Mouse (Mus musculus): ENCODE measurements at regions not wholly inside any gene's neighbourhood (a gene's known extent, or its start where the extent isn't known, plus 50 kb on each side); places are given as distances from the start of the nearest gene placed in this dataset.

DNA sequence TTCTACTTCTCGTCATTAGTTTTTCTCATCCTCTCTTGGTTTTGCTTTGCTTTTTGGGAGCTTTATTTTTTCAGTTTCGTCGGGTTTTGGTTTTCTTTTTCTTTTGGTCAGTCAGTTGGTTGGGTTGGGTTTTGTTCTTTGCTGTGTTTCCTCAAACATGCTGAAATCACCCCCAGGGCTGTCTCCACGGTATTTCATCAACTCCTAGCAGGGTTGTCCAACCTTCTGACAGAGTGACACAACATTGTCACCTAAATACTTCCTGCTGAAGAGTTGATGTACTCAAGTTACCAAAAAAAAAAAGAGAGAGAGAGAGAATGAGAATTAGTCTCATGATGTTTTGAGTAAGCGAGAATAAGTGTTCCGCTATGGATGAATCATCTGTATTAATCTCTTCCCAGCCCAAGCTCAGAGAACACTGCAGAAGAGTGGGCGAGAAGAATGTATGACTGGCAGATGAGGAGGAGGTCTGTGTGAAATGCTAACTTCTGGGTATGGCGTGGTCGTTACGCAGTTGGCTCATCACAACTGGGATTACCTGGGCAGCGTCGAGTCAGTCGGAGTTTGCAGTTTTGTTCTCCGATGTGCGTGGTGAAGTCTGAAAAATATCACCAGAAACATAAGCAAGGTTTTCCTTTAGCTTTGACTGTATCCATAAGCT lies 130.5 kb upstream of the Pmfbp1 start:
- ATAC-seq (ENCODE audit: insufficient number of reproducible peaks, insufficient read depth, low FRiP score, low TSS enrichment, low read depth): no peak
- Histone ChIP-seq H3K27ac (no peak overlapping the region), H3K4me3 (no peak overlapping the region), H3K36me3 (no peaks in the 10 kb centered on the region), H3K4me1 (peaks cover 18% of the 10 kb centered on the region), H3K9me3 (no peaks in the 10 kb centered on the region), H3K4me2 (no peak overlapping the region), H3K27me3 (peaks cover 4% of the 10 kb centered on the region; the same call in 1 of the 2 replicates), H3K9ac (no peak overlapping the region)
- 88% methylated on average over 15 of the region's 15 CpGs for WGBS

- Histone ChIP-seq H3K27me3 (no peaks in the 10 kb centered on the region), H3K4me3 (no peak overlapping the region), H3K4me2 (no peak overlapping the region), H3K9ac (no peak overlapping the region), H3K27ac (no peak overlapping the region), H3K36me3 (no peaks in the 10 kb centered on the region), H3K9me3 (no peaks in the 10 kb centered on the region), H3K4me1 (no peaks in the 10 kb centered on the region)
- WGBS: 86% methylated on average over 2 of the region's 2 CpGs
- no peak for ATAC-seq (ENCODE audit: insufficient number of reproducible peaks, insufficient read depth, low FRiP score, low TSS enrichment, low read depth)
Measured at GRCm38 (mm10) chr8:109373977-109374376, 119.8 kb upstream of the Pmfbp1 start.

GRCm38 (mm10) chr8:109384881-109385280 lies 108.9 kb upstream of the Pmfbp1 start:
- no peak overlapping the region for H3K27ac ChIP-seq
- 90% methylated on average over 3 of the region's 3 CpGs for WGBS
- no peak for ATAC-seq (ENCODE audit: insufficient number of reproducible peaks, insufficient read depth, low FRiP score, low TSS enrichment, low read depth)
- H3K36me3 ChIP-seq: no peaks in the 10 kb centered on the region
- H3K9me3 ChIP-seq: no peaks in the 10 kb centered on the region
- H3K4me1 ChIP-seq: no peaks in the 10 kb centered on the region
- H3K27me3 ChIP-seq: no peaks in the 10 kb centered on the region
- H3K9ac ChIP-seq: no peak overlapping the region
- no peak overlapping the region for H3K4me2 ChIP-seq
- no peak overlapping the region for H3K4me3 ChIP-seq

GRCm38 (mm10) chr8:109395133-109395855 lies 98.5 kb upstream of the Pmfbp1 start:
- Histone ChIP-seq H3K9me3 (no peaks in the 10 kb centered on the region), H3K4me2 (no peak overlapping the region), H3K36me3 (no peaks in the 10 kb centered on the region), H3K27ac (no peak overlapping the region), H3K9ac (no peak overlapping the region), H3K4me1 (0 out of 2 replicates have a peak, but pooled peaks cover 4% of the 10 kb centered on the region), H3K27me3 (no peaks in the 10 kb centered on the region), H3K4me3 (no peak overlapping the region)
- ATAC-seq (ENCODE audit: insufficient number of reproducible peaks, insufficient read depth, low FRiP score, low TSS enrichment, low read depth): no peak
- WGBS: 86% methylated on average over 6 of the region's 6 CpGs

- Histone ChIP-seq H3K4me1 (0 out of 2 replicates have a peak, but pooled peaks cover 4% of the 10 kb centered on the region), H3K4me2 (no peak overlapping the region), H3K9ac (no peak overlapping the region), H3K4me3 (no peak overlapping the region), H3K36me3 (no peaks in the 10 kb centered on the region), H3K27me3 (no peaks in the 10 kb centered on the region), H3K9me3 (no peaks in the 10 kb centered on the region), H3K27ac (no peak overlapping the region)
- ATAC-seq (ENCODE audit: insufficient number of reproducible peaks, insufficient read depth, low FRiP score, low TSS enrichment, low read depth): no peak
- WGBS: 56% methylated on average over 11 of the region's 11 CpGs
Measured at GRCm38 (mm10) chr8:109399616-109400015, 94.2 kb upstream of the Pmfbp1 start.

- no peak overlapping the region for H3K4me3 ChIP-seq
- no peaks in the 10 kb centered on the region for H3K9me3 ChIP-seq
- no peak overlapping the region for H3K9ac ChIP-seq
- H3K27me3 ChIP-seq: no peaks in the 10 kb centered on the region
- ATAC-seq (ENCODE audit: insufficient number of reproducible peaks, insufficient read depth, low FRiP score, low TSS enrichment, low read depth): no peak
- H3K4me1 ChIP-seq: 0 out of 2 replicates have a peak, but pooled peaks cover 4% of the 10 kb centered on the region
- 89% methylated on average over 5 of the region's 5 CpGs for WGBS
- H3K36me3 ChIP-seq: no peaks in the 10 kb centered on the region
- no peak overlapping the region for H3K4me2 ChIP-seq
- no peak overlapping the region for H3K27ac ChIP-seq
Measured at GRCm38 (mm10) chr8:109400192-109400591, 93.6 kb upstream of the Pmfbp1 start.

GRCm38 (mm10) chr8:109407913-109408312 lies 85.9 kb upstream of the Pmfbp1 start:
- Histone ChIP-seq H3K9me3 (no peaks in the 10 kb centered on the region), H3K9ac (no peak overlapping the region), H3K36me3 (no peaks in the 10 kb centered on the region), H3K4me1 (no peaks in the 10 kb centered on the region), H3K4me3 (no peak overlapping the region), H3K27me3 (no peaks in the 10 kb centered on the region), H3K27ac (no peak overlapping the region), H3K4me2 (no peak overlapping the region)
- no peak for ATAC-seq (ENCODE audit: insufficient number of reproducible peaks, insufficient read depth, low FRiP score, low TSS enrichment, low read depth)
- WGBS: 59% methylated on average over 5 of the region's 5 CpGs

GRCm38 (mm10) chr8:109410531-109410930 lies 83.3 kb upstream of the Pmfbp1 start:
- no peak overlapping the region for H3K4me2 ChIP-seq
- no peak overlapping the region for H3K4me3 ChIP-seq
- H3K4me1 ChIP-seq: no peaks in the 10 kb centered on the region
- no peak overlapping the region for H3K9ac ChIP-seq
- ATAC-seq (ENCODE audit: insufficient number of reproducible peaks, insufficient read depth, low FRiP score, low TSS enrichment, low read depth): no peak
- H3K36me3 ChIP-seq: no peaks in the 10 kb centered on the region
- H3K27ac ChIP-seq: no peak overlapping the region
- H3K9me3 ChIP-seq: no peaks in the 10 kb centered on the region
- 66% methylated on average over 6 of the region's 6 CpGs for WGBS
- no peaks in the 10 kb centered on the region for H3K27me3 ChIP-seq

DNA sequence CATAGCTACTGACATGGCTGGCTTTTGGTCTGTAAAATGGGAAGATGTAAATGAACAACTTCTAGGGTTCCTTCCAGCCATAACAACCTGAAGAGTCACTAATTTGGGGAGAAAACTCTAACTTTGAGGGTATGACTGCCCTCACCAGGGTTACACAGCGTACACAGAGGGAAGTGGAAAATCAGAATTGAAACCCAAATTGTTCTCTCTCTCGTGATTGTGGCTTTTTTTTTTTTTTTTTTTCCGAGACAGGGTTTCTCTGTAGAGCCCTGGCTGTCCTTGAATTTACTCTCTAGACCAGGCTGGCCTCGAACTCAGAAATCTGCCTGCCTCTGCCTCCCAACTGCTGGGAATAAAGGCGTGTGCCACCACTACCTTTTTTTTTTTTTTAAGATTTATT lies 80.4 kb upstream of the Pmfbp1 start:
- 89% methylated on average over 5 of the region's 5 CpGs for WGBS
- no peak overlapping the region for H3K27ac ChIP-seq
- H3K4me1 ChIP-seq: peaks cover 10% of the 10 kb centered on the region; the same call in 1 of the 2 replicates
- no peaks in the 10 kb centered on the region for H3K9me3 ChIP-seq
- H3K4me2 ChIP-seq: no peak overlapping the region
- no peaks in the 10 kb centered on the region for H3K36me3 ChIP-seq
- no peak overlapping the region for H3K4me3 ChIP-seq
- no peak overlapping the region for H3K9ac ChIP-seq
- ATAC-seq (ENCODE audit: insufficient number of reproducible peaks, insufficient read depth, low FRiP score, low TSS enrichment, low read depth): no peak
- H3K27me3 ChIP-seq: no peaks in the 10 kb centered on the region

- H3K4me1 ChIP-seq: peaks cover 10% of the 10 kb centered on the region; the same call in 1 of the 2 replicates
- H3K27me3 ChIP-seq: no peaks in the 10 kb centered on the region
- H3K27ac ChIP-seq: no peak overlapping the region
- H3K4me2 ChIP-seq: no peak overlapping the region
- WGBS: 65% methylated on average over 4 of the region's 4 CpGs
- no peaks in the 10 kb centered on the region for H3K9me3 ChIP-seq
- ATAC-seq (ENCODE audit: insufficient number of reproducible peaks, insufficient read depth, low FRiP score, low TSS enrichment, low read depth): no peak
- no peak overlapping the region for H3K9ac ChIP-seq
- H3K36me3 ChIP-seq: no peaks in the 10 kb centered on the region
- H3K4me3 ChIP-seq: no peak overlapping the region
Measured at GRCm38 (mm10) chr8:109415315-109415714, 78.5 kb upstream of the Pmfbp1 start.

GRCm38 (mm10) chr8:109415906-109416305 lies 77.9 kb upstream of the Pmfbp1 start:
- H3K36me3 ChIP-seq: no peaks in the 10 kb centered on the region
- H3K4me3 ChIP-seq: no peak overlapping the region
- no peaks in the 10 kb centered on the region for H3K9me3 ChIP-seq
- 77% methylated on average over 11 of the region's 11 CpGs for WGBS
- peaks cover 10% of the 10 kb centered on the region; the same call in 1 of the 2 replicates for H3K4me1 ChIP-seq
- no peak overlapping the region for H3K9ac ChIP-seq
- no peak for ATAC-seq (ENCODE audit: insufficient number of reproducible peaks, insufficient read depth, low FRiP score, low TSS enrichment, low read depth)
- H3K27ac ChIP-seq: no peak overlapping the region
- no peak overlapping the region for H3K4me2 ChIP-seq
- no peaks in the 10 kb centered on the region for H3K27me3 ChIP-seq

Data from embryonic facial prominence, embryonic 13.5 days (tissue).